Mouse (Mus musculus): Measurements from ENCODE around the gene Hsd17b11. TPM values are rescaled to one million over a fixed set of nuclear protein-coding genes. Genes with fewer than 3 reads are reported as not detected.
"Not testable (repeated sequence)": the region's sequence is repeated elsewhere in the genome, so short reads cannot be mapped to it uniquely, and the experiment has no call there.

Hsd17b11 gene
- polyA plus RNA-seq, 1 experiment from 2014 or later, result 3.5 TPM

- Histone ChIP-seq H3K27ac (no peak overlapping the region), H3K4me3 (replicated peaks; ENCODE audit: low read length) (no peak overlapping the region), H3K4me2 (replicated peaks) (no peak overlapping the region), H3K9ac (no peak overlapping the region), H3K9me3 (ENCODE audit: control insufficient read depth, low read length) (no peaks in the 10 kb centered on the region), H3K4me1 (replicated peaks; ENCODE audit: control insufficient read depth, insufficient read depth, low read length) (no peaks in the 10 kb centered on the region), H3K27me3 (ENCODE audit: control insufficient read depth, insufficient read depth, low read length) (no peaks in the 10 kb centered on the region), H3K36me3 (replicated peaks; ENCODE audit: control insufficient read depth, insufficient read depth) (no peaks in the 10 kb centered on the region)
- 72% methylated on average over 6 of the region's 6 CpGs for WGBS
- DNase-seq (ENCODE audit: low spot score) (no peak), ATAC-seq (ENCODE audit: low FRiP score) (no peak)
Observed at GRCm38 (mm10) chr5:104039154-104039932, 17.6 kb upstream of the Hsd17b11 start.

- no peak for DNase-seq (ENCODE audit: low spot score)
- Histone ChIP-seq H3K4me1 (replicated peaks; ENCODE audit: control insufficient read depth, insufficient read depth, low read length) (no peaks in the 10 kb centered on the region), H3K27ac (no peak overlapping the region), H3K4me2 (replicated peaks) (no peak overlapping the region), H3K9ac (no peak overlapping the region), H3K36me3 (replicated peaks; ENCODE audit: control insufficient read depth, insufficient read depth) (no peaks in the 10 kb centered on the region), H3K27me3 (ENCODE audit: control insufficient read depth, insufficient read depth, low read length) (no peaks in the 10 kb centered on the region), H3K9me3 (ENCODE audit: control insufficient read depth, low read length) (no peaks in the 10 kb centered on the region), H3K4me3 (replicated peaks; ENCODE audit: low read length) (no peak overlapping the region)
- no peak for ATAC-seq (ENCODE audit: low FRiP score)
- WGBS, result 96% methylated on average over 1 of the region's 1 CpGs
Observed at GRCm38 (mm10) chr5:104036686-104037085, 15.0 kb upstream of the Hsd17b11 start.

- WGBS, result 68% methylated on average over 1 of the region's 1 CpGs
- H3K4me3 ChIP-seq (replicated peaks; ENCODE audit: low read length), result no peak overlapping the region
- no peaks in the 10 kb centered on the region for H3K4me1 ChIP-seq (replicated peaks; ENCODE audit: control insufficient read depth, insufficient read depth, low read length)
- no peaks in the 10 kb centered on the region for H3K9me3 ChIP-seq (ENCODE audit: control insufficient read depth, low read length)
- no peak overlapping the region for H3K27ac ChIP-seq
- no peaks in the 10 kb centered on the region for H3K27me3 ChIP-seq (ENCODE audit: control insufficient read depth, insufficient read depth, low read length)
- ATAC-seq (ENCODE audit: low FRiP score) (no peak), DNase-seq (ENCODE audit: low spot score) (no peak)
- H3K36me3 ChIP-seq (replicated peaks; ENCODE audit: control insufficient read depth, insufficient read depth), result no peaks in the 10 kb centered on the region
- H3K4me2 ChIP-seq (replicated peaks), result no peak overlapping the region
- no peak overlapping the region for H3K9ac ChIP-seq
Observed at GRCm38 (mm10) chr5:104035824-104036223, 14.1 kb upstream of the Hsd17b11 start.

- no peak overlapping the region for H3K4me2 ChIP-seq (replicated peaks)
- ATAC-seq (ENCODE audit: low FRiP score), result no peak
Observed at GRCm38 (mm10) chr5:104035066-104035465, 13.3 kb upstream of the Hsd17b11 start.

GRCm38 (mm10) chr5:104032434-104033097, 10.8 kb upstream of the Hsd17b11 start:
- H3K9me3 ChIP-seq (ENCODE audit: control insufficient read depth, low read length), result no peaks in the 10 kb centered on the region
- H3K27ac ChIP-seq, result no peak overlapping the region
- no peak for DNase-seq (ENCODE audit: low spot score)
- no peaks in the 10 kb centered on the region for H3K27me3 ChIP-seq (ENCODE audit: control insufficient read depth, insufficient read depth, low read length)
- H3K4me3 ChIP-seq (replicated peaks; ENCODE audit: low read length), result no peak overlapping the region
- 84% methylated on average over 2 of the region's 2 CpGs for WGBS
- H3K4me2 ChIP-seq (replicated peaks), result no peak overlapping the region
- no peaks in the 10 kb centered on the region for H3K4me1 ChIP-seq (replicated peaks; ENCODE audit: control insufficient read depth, insufficient read depth, low read length)
- H3K9ac ChIP-seq, result no peak overlapping the region
- ATAC-seq (ENCODE audit: low FRiP score), result no peak
- no peaks in the 10 kb centered on the region for H3K36me3 ChIP-seq (replicated peaks; ENCODE audit: control insufficient read depth, insufficient read depth)

More at GRCm38 (mm10) chr5:104035066-104035465, 13.3 kb upstream of the Hsd17b11 start:
- no peaks in the 10 kb centered on the region for H3K9me3 ChIP-seq (ENCODE audit: control insufficient read depth, low read length)
- no peaks in the 10 kb centered on the region for H3K27me3 ChIP-seq (ENCODE audit: control insufficient read depth, insufficient read depth, low read length)
- H3K36me3 ChIP-seq (replicated peaks; ENCODE audit: control insufficient read depth, insufficient read depth), result no peaks in the 10 kb centered on the region
- no peak for DNase-seq (ENCODE audit: low spot score)
- H3K4me3 ChIP-seq (replicated peaks; ENCODE audit: low read length), result no peak overlapping the region
- H3K9ac ChIP-seq, result no peak overlapping the region
- H3K27ac ChIP-seq, result no peak overlapping the region
- H3K4me1 ChIP-seq (replicated peaks; ENCODE audit: control insufficient read depth, insufficient read depth, low read length), result no peaks in the 10 kb centered on the region

GRCm38 (mm10) chr5:104025245-104025854, 3.6 kb upstream of the Hsd17b11 start:
- no peak for ATAC-seq (ENCODE audit: low FRiP score)
- no peak for DNase-seq (ENCODE audit: low spot score)
- Histone ChIP-seq H3K4me2 (replicated peaks) (no peak overlapping the region), H3K36me3 (replicated peaks; ENCODE audit: control insufficient read depth, insufficient read depth) (no peaks in the 10 kb centered on the region), H3K9ac (no peak overlapping the region), H3K27ac (no peak overlapping the region), H3K27me3 (ENCODE audit: control insufficient read depth, insufficient read depth, low read length) (peaks cover 7% of the 10 kb centered on the region; the same call in 1 of the 2 replicates), H3K4me1 (replicated peaks; ENCODE audit: control insufficient read depth, insufficient read depth, low read length) (0 out of 2 replicates have a peak, but pooled peaks cover 4% of the 10 kb centered on the region), H3K4me3 (replicated peaks; ENCODE audit: low read length) (no peak overlapping the region), H3K9me3 (ENCODE audit: control insufficient read depth, low read length) (no peaks in the 10 kb centered on the region)
- 46% methylated on average over 17 of the region's 17 CpGs for WGBS

GRCm38 (mm10) chr5:104024762-104025161, 3.0 kb upstream of the Hsd17b11 start:
- Histone ChIP-seq H3K4me1 (replicated peaks; ENCODE audit: control insufficient read depth, insufficient read depth, low read length) (0 out of 2 replicates have a peak, but pooled peaks cover 4% of the 10 kb centered on the region), H3K36me3 (replicated peaks; ENCODE audit: control insufficient read depth, insufficient read depth) (no peaks in the 10 kb centered on the region)
- 73% methylated on average over 11 of the region's 11 CpGs for WGBS

GRCm38 (mm10) chr5:104024193-104024592, 2.5 kb upstream of the Hsd17b11 start:
- not testable (repeated sequence) for H3K27ac ChIP-seq; H3K4me2 ChIP-seq (replicated peaks); ATAC-seq (ENCODE audit: low FRiP score); H3K36me3 ChIP-seq (replicated peaks; ENCODE audit: control insufficient read depth, insufficient read depth); H3K4me1 ChIP-seq (replicated peaks; ENCODE audit: control insufficient read depth, insufficient read depth, low read length); DNase-seq (ENCODE audit: low spot score); H3K9ac ChIP-seq; H3K9me3 ChIP-seq (ENCODE audit: control insufficient read depth, low read length); H3K27me3 ChIP-seq (ENCODE audit: control insufficient read depth, insufficient read depth, low read length); H3K4me3 ChIP-seq (replicated peaks; ENCODE audit: low read length)
- WGBS, result 86% methylated on average over 5 of the region's 5 CpGs

More at GRCm38 (mm10) chr5:104024762-104025161, 3.0 kb upstream of the Hsd17b11 start:
- Histone ChIP-seq H3K9ac (no peak overlapping the region), H3K27ac (no peak overlapping the region), H3K4me2 (replicated peaks) (no peak overlapping the region), H3K4me3 (replicated peaks; ENCODE audit: low read length) (no peak overlapping the region), H3K27me3 (ENCODE audit: control insufficient read depth, insufficient read depth, low read length) (peaks cover 7% of the 10 kb centered on the region; the same call in 1 of the 2 replicates), H3K9me3 (ENCODE audit: control insufficient read depth, low read length) (no peaks in the 10 kb centered on the region)
- no peak for DNase-seq (ENCODE audit: low spot score)
- ATAC-seq (ENCODE audit: low FRiP score), result no peak

GRCm38 (mm10) chr5:104023289-104024020, 1.7 kb upstream of the Hsd17b11 start:
- DNase-seq (ENCODE audit: low spot score) (no peak), ATAC-seq (ENCODE audit: low FRiP score) (no peak)
- H3K36me3 ChIP-seq (replicated peaks; ENCODE audit: control insufficient read depth, insufficient read depth), result no peaks in the 10 kb centered on the region
- peaks cover 7% of the 10 kb centered on the region; the same call in 1 of the 2 replicates for H3K27me3 ChIP-seq (ENCODE audit: control insufficient read depth, insufficient read depth, low read length)
- no peak overlapping the region for H3K4me2 ChIP-seq (replicated peaks)
- H3K4me3 ChIP-seq (replicated peaks; ENCODE audit: low read length), result no peak overlapping the region
- no peak overlapping the region for H3K27ac ChIP-seq
- 78% methylated on average over 8 of the region's 8 CpGs for WGBS
- H3K4me1 ChIP-seq (replicated peaks; ENCODE audit: control insufficient read depth, insufficient read depth, low read length), result 0 out of 2 replicates have a peak, but pooled peaks cover 4% of the 10 kb centered on the region
- no peaks in the 10 kb centered on the region for H3K9me3 ChIP-seq (ENCODE audit: control insufficient read depth, low read length)
- no peak overlapping the region for H3K9ac ChIP-seq

All from hindbrain, embryonic 14.5 days (tissue).